Mouse (Mus musculus): ENCODE measurements around the gene Bend7. TPM values are rescaled to one million over a fixed set of nuclear protein-coding genes. Genes with fewer than 3 reads are reported as not detected.

Bend7 gene
- total and polyA plus RNA-seq, 3 experiments: not detected

DNA sequence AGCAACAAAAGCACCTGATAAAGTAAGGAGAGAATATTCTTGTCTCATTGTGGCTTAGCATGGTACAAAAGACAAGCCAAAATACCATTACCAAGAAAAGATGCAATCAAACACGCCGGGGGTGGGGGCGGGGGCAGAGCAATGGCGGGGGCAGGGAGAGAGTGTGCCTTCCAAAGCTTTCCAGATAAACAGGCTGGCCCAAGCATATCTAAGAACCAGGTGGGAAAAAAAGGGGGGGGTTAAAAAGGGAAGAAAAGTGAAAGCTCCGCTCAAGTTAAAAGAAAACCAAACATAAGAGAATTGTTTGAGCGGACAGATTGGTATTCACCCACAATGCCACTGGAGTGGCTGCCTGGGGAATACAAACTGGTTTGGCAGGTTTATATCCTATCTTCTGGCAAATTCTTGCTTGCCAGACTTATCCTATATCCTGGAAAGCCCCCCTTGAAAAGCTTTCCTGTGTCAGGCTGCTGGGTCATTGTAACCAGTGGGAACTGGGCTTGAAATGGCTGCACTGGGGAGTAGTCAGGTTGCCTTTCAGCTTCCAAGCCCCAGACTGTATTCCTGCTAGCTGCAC is 111.9 kb downstream of the Bend7 start:
- H3K4me2 ChIP-seq (ENCODE audit: insufficient read depth, low read depth, poor library complexity, severe bottlenecking): no peak overlapping the region
- H3K27ac ChIP-seq (ENCODE audit: insufficient read depth, low read depth): no peak overlapping the region
- H3K9me3 ChIP-seq (replicated peaks; ENCODE audit: low read length): no peaks in the 10 kb centered on the region
- TF ChIP-seq MAX (IDR thresholded peaks at IDR 0.05; ENCODE audit: low read length) (no peak), SMC3 (IDR thresholded peaks at IDR 0.05; ENCODE audit: low read depth, low read length) (no peak), KAT2A (IDR thresholded peaks at IDR 0.05; ENCODE audit: insufficient replicate concordance, low read length) (no peak), EP300 (IDR thresholded peaks at IDR 0.05; ENCODE audit: low read length) (no peak), POLR2AphosphoS2 (IDR thresholded peaks at IDR 0.05; ENCODE audit: low read depth, low read length) (no peak), CHD2 (IDR thresholded peaks at IDR 0.05; ENCODE audit: low read length) (no peak), BHLHE40 (IDR thresholded peaks at IDR 0.05; ENCODE audit: low read depth, low read length) (no peak), ETS1 (conservative IDR thresholded peaks at IDR 0.05; ENCODE audit: low read depth, low read length) (no peak), MYC (IDR thresholded peaks at IDR 0.05; ENCODE audit: low read depth, low read length) (no peak), RCOR1 (conservative IDR thresholded peaks at IDR 0.05; ENCODE audit: low read depth, low read length) (no peak), USF1 (IDR thresholded peaks at IDR 0.05; ENCODE audit: low read depth, low read length) (no peak), JUN (IDR thresholded peaks at IDR 0.05; ENCODE audit: insufficient read depth, low read depth, low read length) (no peak), HCFC1 (IDR thresholded peaks at IDR 0.05; ENCODE audit: low read depth, low read length) (no peak)
- DNase-seq (ENCODE audit: extremely low read depth): no peak
- in situ Hi-C loops (cut with MboI; ENCODE audit: low pct_ligation_motif_present, low pct_unique_long_range_greater_than_20kb, low sequenced_read_pairs): no loop called here
- no peak overlapping the region for H3K9ac ChIP-seq (ENCODE audit: insufficient read depth, low read depth)
- H3K36me3 ChIP-seq (replicated peaks in 1 of 2; ENCODE audit: control insufficient read depth in 1 of 2, insufficient read depth in 1 of 2, low read length in 1 of 2): no peaks in the 10 kb centered on the region
- no peaks in the 10 kb centered on the region for H3K79me2 ChIP-seq (replicated peaks; ENCODE audit: control insufficient read depth, extremely low read depth, insufficient read depth, poor library complexity, severe bottlenecking)
- dilution Hi-C loops (cut with MboI; ENCODE audit: extremely low pct_ligation_motif_present, extremely low pct_unique_long_range_greater_than_20kb, low sequenced_read_pairs): no loop called here
- no peak overlapping the region for H3K4me3 ChIP-seq (replicated peaks in 1 of 3; ENCODE audit: low read depth in 2 of 3, low read length in 2 of 3, poor library complexity in 1 of 3)
- no peaks in the 10 kb centered on the region for H3K4me1 ChIP-seq (ENCODE audit: control insufficient read depth in 1 of 2, insufficient read depth in 2 of 2)
- no peaks in the 10 kb centered on the region for H3K27me3 ChIP-seq (replicated peaks)

DNA sequence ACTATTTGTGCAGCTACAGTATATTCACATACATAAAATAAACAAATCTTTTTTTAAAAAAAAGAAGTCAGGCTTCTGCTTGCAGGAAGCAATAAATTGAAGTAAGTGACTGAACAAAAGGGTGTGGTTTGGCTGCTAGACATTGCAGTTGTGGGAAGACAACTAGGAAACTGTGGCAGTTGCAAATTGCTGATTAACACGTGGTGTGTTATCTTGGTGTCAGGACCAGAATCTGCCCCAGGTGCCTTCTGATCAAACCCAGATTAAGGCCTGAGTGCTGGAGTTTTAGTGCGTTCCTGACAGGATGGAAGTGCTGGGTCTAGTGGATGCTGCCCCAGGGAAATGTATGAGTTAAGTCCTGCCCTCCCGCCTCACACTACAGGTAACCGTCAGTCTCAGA is 113.9 kb downstream of the Bend7 start:
- in situ Hi-C loops (cut with MboI; ENCODE audit: low pct_ligation_motif_present, low pct_unique_long_range_greater_than_20kb, low sequenced_read_pairs): no loop called here
- Histone ChIP-seq H3K79me2 (replicated peaks; ENCODE audit: control insufficient read depth, extremely low read depth, insufficient read depth, poor library complexity, severe bottlenecking) (no peaks in the 10 kb centered on the region), H3K27me3 (replicated peaks) (no peaks in the 10 kb centered on the region), H3K9me3 (replicated peaks; ENCODE audit: low read length) (no peaks in the 10 kb centered on the region), H3K27ac (ENCODE audit: insufficient read depth, low read depth) (no peak overlapping the region), H3K4me3 (replicated peaks in 1 of 3; ENCODE audit: low read depth in 2 of 3, low read length in 2 of 3, poor library complexity in 1 of 3) (no peak overlapping the region), H3K4me2 (ENCODE audit: insufficient read depth, low read depth, poor library complexity, severe bottlenecking) (no peak overlapping the region), H3K36me3 (replicated peaks in 1 of 2; ENCODE audit: control insufficient read depth in 1 of 2, insufficient read depth in 1 of 2, low read length in 1 of 2) (no peaks in the 10 kb centered on the region), H3K9ac (ENCODE audit: insufficient read depth, low read depth) (no peak overlapping the region), H3K4me1 (ENCODE audit: control insufficient read depth in 1 of 2, insufficient read depth in 2 of 2) (no peaks in the 10 kb centered on the region)
- dilution Hi-C loops (cut with MboI; ENCODE audit: extremely low pct_ligation_motif_present, extremely low pct_unique_long_range_greater_than_20kb, low sequenced_read_pairs): no loop called here
- TF ChIP-seq ZKSCAN1 (IDR thresholded peaks at IDR 0.05; ENCODE audit: borderline replicate concordance, low read depth, low read length): no peak
- TF ChIP-seq KAT2A (IDR thresholded peaks at IDR 0.05; ENCODE audit: insufficient replicate concordance, low read length): no peak
- no peak for TF ChIP-seq SIN3A (IDR thresholded peaks at IDR 0.05; ENCODE audit: low read length)
- no peak for TF ChIP-seq ZNF384 (IDR thresholded peaks at IDR 0.05; ENCODE audit: low read depth, low read length)
- TF ChIP-seq USF1 (IDR thresholded peaks at IDR 0.05; ENCODE audit: low read depth, low read length): no peak
- TF ChIP-seq MEF2A (IDR thresholded peaks at IDR 0.05; ENCODE audit: borderline replicate concordance, low read depth, low read length): no peak
- no peak for TF ChIP-seq POLR2AphosphoS2 (IDR thresholded peaks at IDR 0.05; ENCODE audit: low read depth, low read length)
- TF ChIP-seq NELFE (IDR thresholded peaks at IDR 0.05; ENCODE audit: low read depth, low read length): no peak
- no peak for TF ChIP-seq MXI1 (IDR thresholded peaks at IDR 0.05; ENCODE audit: low read depth, low read length)
- TF ChIP-seq CHD1 (IDR thresholded peaks at IDR 0.05; ENCODE audit: low read depth, low read length): no peak
- no peak for TF ChIP-seq PAX5 (IDR thresholded peaks at IDR 0.05; ENCODE audit: low read length)
- TF ChIP-seq MYC (IDR thresholded peaks at IDR 0.05; ENCODE audit: low read depth, low read length): no peak
- no peak for TF ChIP-seq EP300 (IDR thresholded peaks at IDR 0.05; ENCODE audit: low read length)
- no peak for TF ChIP-seq UBTF (IDR thresholded peaks at IDR 0.05; ENCODE audit: low read depth, low read length)
- no peak for TF ChIP-seq BHLHE40 (IDR thresholded peaks at IDR 0.05; ENCODE audit: low read depth, low read length)
- TF ChIP-seq ETS1 (conservative IDR thresholded peaks at IDR 0.05; ENCODE audit: low read depth, low read length): no peak
- no peak for TF ChIP-seq ZC3H11A (IDR thresholded peaks at IDR 0.05; ENCODE audit: low read depth, low read length)
- TF ChIP-seq JUN (IDR thresholded peaks at IDR 0.05; ENCODE audit: insufficient read depth, low read depth, low read length): no peak
- no peak for DNase-seq (ENCODE audit: extremely low read depth)
